Mouse (Mus musculus): ENCODE data around the gene Gm14862. TPM values are rescaled to one million over a fixed set of nuclear protein-coding genes. Genes with fewer than 3 reads are reported as not detected.
A peak's percentile ranks its signal among the peaks of the same experiment; 100 is the strongest.

Gene Gm14862
- polyA plus RNA-seq, 1 experiment: not detected

GRCm38 (mm10) chrX:9240737-9241591 lies 15.7 kb downstream of the Gm14862 start:
- Histone ChIP-seq H3K4me3 (ENCODE audit: insufficient read depth, low read length) (no peak overlapping the region), H3K4me1 (ENCODE audit: control insufficient read depth, insufficient read depth, low read length) (no peaks in the 10 kb centered on the region), H3K27ac (ENCODE audit: insufficient read depth, low read length) (no peak overlapping the region)
- TF ChIP-seq CTCF (IDR thresholded peaks at IDR 0.05; ENCODE audit: extremely low read depth, insufficient read depth, low read length) (no peak), POLR2A (IDR thresholded peaks at IDR 0.05; ENCODE audit: extremely low read depth, insufficient read depth, low read length) (no peak)

- H3K4me3 ChIP-seq (ENCODE audit: insufficient read depth, low read length): no peak overlapping the region
- TF ChIP-seq CTCF (IDR thresholded peaks at IDR 0.05; ENCODE audit: extremely low read depth, insufficient read depth, low read length) (no peak), POLR2A (IDR thresholded peaks at IDR 0.05; ENCODE audit: extremely low read depth, insufficient read depth, low read length) (no peak)
- H3K4me1 ChIP-seq (ENCODE audit: control insufficient read depth, insufficient read depth, low read length): no peaks in the 10 kb centered on the region
- no peak overlapping the region for H3K27ac ChIP-seq (ENCODE audit: insufficient read depth, low read length)
Measured at GRCm38 (mm10) chrX:9227105-9227504, 29.6 kb downstream of the Gm14862 start.

GRCm38 (mm10) chrX:9222412-9223221 lies 34.1 kb downstream of the Gm14862 start:
- no peaks in the 10 kb centered on the region for H3K4me1 ChIP-seq (ENCODE audit: control insufficient read depth, insufficient read depth, low read length)
- TF ChIP-seq CTCF (IDR thresholded peaks at IDR 0.05; ENCODE audit: extremely low read depth, insufficient read depth, low read length) (no peak), POLR2A (IDR thresholded peaks at IDR 0.05; ENCODE audit: extremely low read depth, insufficient read depth, low read length) (no peak)
- H3K4me3 ChIP-seq (ENCODE audit: insufficient read depth, low read length): no peak overlapping the region
- H3K27ac ChIP-seq (ENCODE audit: insufficient read depth, low read length): no peak overlapping the region

GRCm38 (mm10) chrX:9221736-9222135 lies 35.0 kb downstream of the Gm14862 start:
- Histone ChIP-seq H3K4me3 (ENCODE audit: insufficient read depth, low read length) (no peak overlapping the region), H3K27ac (ENCODE audit: insufficient read depth, low read length) (no peak overlapping the region), H3K4me1 (ENCODE audit: control insufficient read depth, insufficient read depth, low read length) (no peaks in the 10 kb centered on the region)
- no peak for TF ChIP-seq POLR2A (IDR thresholded peaks at IDR 0.05; ENCODE audit: extremely low read depth, insufficient read depth, low read length)
- no peak for TF ChIP-seq CTCF (IDR thresholded peaks at IDR 0.05; ENCODE audit: extremely low read depth, insufficient read depth, low read length)

- TF ChIP-seq POLR2A (IDR thresholded peaks at IDR 0.05; ENCODE audit: extremely low read depth, insufficient read depth, low read length) (no peak), CTCF (IDR thresholded peaks at IDR 0.05; ENCODE audit: extremely low read depth, insufficient read depth, low read length) (peak; percentile 30; the same call in 1 of the 2 replicates)
- H3K27ac ChIP-seq (ENCODE audit: insufficient read depth, low read length): no peak overlapping the region
- H3K4me3 ChIP-seq (ENCODE audit: insufficient read depth, low read length): no peak overlapping the region
- no peaks in the 10 kb centered on the region for H3K4me1 ChIP-seq (ENCODE audit: control insufficient read depth, insufficient read depth, low read length)
Measured at GRCm38 (mm10) chrX:9221206-9221605, 35.5 kb downstream of the Gm14862 start.

GRCm38 (mm10) chrX:9219570-9219969 lies 37.1 kb downstream of the Gm14862 start:
- TF ChIP-seq CTCF (IDR thresholded peaks at IDR 0.05; ENCODE audit: extremely low read depth, insufficient read depth, low read length): no peak
- TF ChIP-seq POLR2A (IDR thresholded peaks at IDR 0.05; ENCODE audit: extremely low read depth, insufficient read depth, low read length): no peak
- Histone ChIP-seq H3K4me3 (ENCODE audit: insufficient read depth, low read length) (no peak overlapping the region), H3K4me1 (ENCODE audit: control insufficient read depth, insufficient read depth, low read length) (no peaks in the 10 kb centered on the region)

GRCm38 (mm10) chrX:9216244-9216643 lies 40.5 kb downstream of the Gm14862 start:
- Histone ChIP-seq H3K4me3 (ENCODE audit: insufficient read depth, low read length) (no peak overlapping the region), H3K27ac (ENCODE audit: insufficient read depth, low read length) (no peak overlapping the region), H3K4me1 (ENCODE audit: control insufficient read depth, insufficient read depth, low read length) (no peaks in the 10 kb centered on the region)
- TF ChIP-seq POLR2A (IDR thresholded peaks at IDR 0.05; ENCODE audit: extremely low read depth, insufficient read depth, low read length) (no peak), CTCF (IDR thresholded peaks at IDR 0.05; ENCODE audit: extremely low read depth, insufficient read depth, low read length) (no peak)

More at GRCm38 (mm10) chrX:9219570-9219969, 37.1 kb downstream of the Gm14862 start:
- no peak overlapping the region for H3K27ac ChIP-seq (ENCODE audit: insufficient read depth, low read length)

- no peak overlapping the region for H3K27ac ChIP-seq (ENCODE audit: insufficient read depth, low read length)
- H3K4me1 ChIP-seq (ENCODE audit: control insufficient read depth, insufficient read depth, low read length): no peaks in the 10 kb centered on the region
- H3K4me3 ChIP-seq (ENCODE audit: insufficient read depth, low read length): no peak overlapping the region
- TF ChIP-seq POLR2A (IDR thresholded peaks at IDR 0.05; ENCODE audit: extremely low read depth, insufficient read depth, low read length) (no peak), CTCF (IDR thresholded peaks at IDR 0.05; ENCODE audit: extremely low read depth, insufficient read depth, low read length) (no peak)
Measured at GRCm38 (mm10) chrX:9205121-9205520, 51.6 kb downstream of the Gm14862 start.

GRCm38 (mm10) chrX:9202781-9203405 lies 53.8 kb downstream of the Gm14862 start:
- H3K4me3 ChIP-seq (ENCODE audit: insufficient read depth, low read length): no peak overlapping the region

More at GRCm38 (mm10) chrX:9202781-9203405, 53.8 kb downstream of the Gm14862 start:
- H3K4me1 ChIP-seq (ENCODE audit: control insufficient read depth, insufficient read depth, low read length): no peaks in the 10 kb centered on the region
- TF ChIP-seq CTCF (IDR thresholded peaks at IDR 0.05; ENCODE audit: extremely low read depth, insufficient read depth, low read length): no peak
- no peak for TF ChIP-seq POLR2A (IDR thresholded peaks at IDR 0.05; ENCODE audit: extremely low read depth, insufficient read depth, low read length)
- H3K27ac ChIP-seq (ENCODE audit: insufficient read depth, low read length): no peak overlapping the region

Data from cortical plate, adult 2 months (tissue).